Mouse (Mus musculus): Measurements from ENCODE around the gene Zfp384.
"Not testable (repeated sequence)": the region's sequence is repeated elsewhere in the genome, so short reads cannot be mapped to it uniquely, and the experiment has no call there.

The Zfp384 gene

GRCm38 (mm10) chr6:125009181-125010073 is 482 bp downstream of the Zfp384 start:
- in situ Hi-C loops (cut with MseI, MboI) = no loop called here

DNA sequence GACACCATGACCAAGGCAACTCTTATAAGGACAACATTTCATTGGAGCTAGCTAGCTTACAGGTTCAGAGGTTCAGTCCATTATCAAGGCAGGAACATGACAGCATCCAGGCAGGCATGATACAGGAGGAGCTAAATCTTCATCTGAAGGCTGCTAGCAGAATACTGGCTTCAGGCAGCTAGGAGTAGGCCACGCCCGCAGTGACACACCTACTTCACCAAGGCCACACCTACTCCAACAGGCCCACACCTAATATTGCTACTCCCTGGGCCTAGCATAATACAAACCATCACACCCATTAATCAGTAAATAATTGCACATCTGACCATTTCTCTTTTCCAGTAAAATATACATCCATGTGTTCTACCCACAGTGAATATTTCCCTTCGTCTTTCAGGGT is 8.7 kb downstream of the Zfp384 start:
- in situ Hi-C loops (cut with MseI, MboI) = no loop called here

- in situ Hi-C loops (cut with MseI, MboI) = not testable (repeated sequence)
These were observed 21.6 kb downstream of the Zfp384 start for GRCm38 (mm10) chr6:125030532-125030931.

DNA sequence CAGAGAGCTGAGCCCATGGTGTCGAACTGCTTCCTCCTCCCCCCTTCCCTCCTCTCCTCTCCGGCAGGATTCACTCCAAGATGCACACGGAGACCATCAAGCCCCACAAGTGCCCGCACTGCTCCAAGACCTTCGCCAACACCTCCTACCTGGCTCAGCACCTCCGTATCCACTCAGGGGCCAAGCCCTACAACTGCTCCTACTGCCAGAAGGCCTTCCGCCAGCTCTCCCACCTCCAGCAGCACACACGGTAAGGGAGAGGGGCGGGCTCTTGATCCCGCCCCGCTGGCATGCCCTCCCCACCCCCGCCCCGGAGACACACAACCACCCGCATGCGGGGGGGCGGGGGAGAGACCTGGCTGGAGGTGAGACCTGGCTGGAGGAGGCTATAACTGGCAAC is 22.7 kb downstream of the Zfp384 start:
- in situ Hi-C loops (cut with MseI, MboI) = no loop called here

GRCm38 (mm10) chr6:125038666-125039065 is 29.7 kb downstream of the Zfp384 start:
- in situ Hi-C loops (cut with MseI, MboI) = no loop called here

DNA sequence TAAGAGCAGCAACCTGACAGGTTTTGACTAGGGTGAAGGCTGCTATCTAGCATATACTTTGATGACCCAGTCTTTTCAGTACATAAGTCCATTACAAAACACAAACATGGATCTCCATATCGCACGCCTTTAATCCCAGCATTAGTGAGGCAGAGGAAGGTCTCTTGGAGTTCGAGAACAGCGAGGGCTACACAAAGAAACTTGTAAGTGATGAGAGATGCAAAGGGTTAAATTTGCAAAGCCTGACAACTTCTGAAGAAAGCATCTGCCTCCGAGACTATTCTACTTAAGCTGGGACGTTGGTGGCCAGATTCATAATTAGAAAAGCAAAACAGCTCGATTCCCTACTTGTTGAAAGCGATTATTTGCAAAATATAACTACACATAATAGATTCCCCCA is 30.2 kb downstream of the Zfp384 start:
- in situ Hi-C loops (cut with MseI, MboI) = no loop called here

GRCm38 (mm10) chr6:125039533-125040153 is 30.7 kb downstream of the Zfp384 start, which contains the start of gene Ing4:
TSS of gene Ing4 (plus strand) at chr6:125039760.
- in situ Hi-C loops (cut with MseI, MboI) = no loop called here

DNA sequence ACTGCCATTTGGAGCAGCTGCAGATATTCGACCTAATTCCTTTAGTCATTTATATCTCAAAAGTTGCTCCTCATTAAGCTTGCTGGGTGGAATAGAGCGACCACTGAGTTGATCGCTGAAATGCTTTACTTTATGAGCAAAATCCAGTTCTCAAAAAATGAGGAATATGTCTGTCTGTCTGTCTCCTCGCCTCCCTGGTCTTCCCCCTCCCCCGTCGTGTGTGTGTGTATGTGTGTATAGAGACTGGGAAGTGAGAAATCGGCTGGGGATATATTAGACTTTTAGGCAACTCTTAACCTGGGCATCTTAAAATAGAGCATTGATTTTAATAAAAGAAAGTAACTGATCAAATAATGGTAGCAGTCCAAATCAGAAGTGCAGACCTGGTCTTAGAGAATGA is 31.3 kb downstream of the Zfp384 start:
- in situ Hi-C loops (cut with MseI, MboI) = no loop called here

- in situ Hi-C loops (cut with MseI, MboI) = no loop called here
These were observed 32.1 kb downstream of the Zfp384 start for GRCm38 (mm10) chr6:125041047-125041446.

DNA sequence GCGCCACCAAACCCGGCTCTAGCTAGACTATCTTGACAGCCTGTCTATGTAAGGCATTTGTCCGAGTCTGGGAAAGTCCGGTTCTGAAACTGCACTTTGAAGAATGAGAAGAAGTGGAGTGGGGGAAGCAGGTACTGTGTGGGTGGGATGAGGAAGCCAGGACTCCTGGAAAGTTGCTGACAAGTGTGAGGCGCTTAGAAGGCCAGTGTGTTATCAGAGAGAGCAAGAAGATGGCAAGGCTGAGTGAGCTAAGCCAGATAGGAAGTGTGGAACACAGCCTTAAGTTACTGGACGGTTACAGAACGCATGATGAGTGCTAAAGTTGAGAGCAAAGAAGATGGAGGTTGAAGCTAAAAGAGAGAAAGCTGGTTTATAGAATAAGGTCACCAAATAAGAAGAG is 33.1 kb downstream of the Zfp384 start:
- in situ Hi-C loops (cut with MseI, MboI) = no loop called here

DNA sequence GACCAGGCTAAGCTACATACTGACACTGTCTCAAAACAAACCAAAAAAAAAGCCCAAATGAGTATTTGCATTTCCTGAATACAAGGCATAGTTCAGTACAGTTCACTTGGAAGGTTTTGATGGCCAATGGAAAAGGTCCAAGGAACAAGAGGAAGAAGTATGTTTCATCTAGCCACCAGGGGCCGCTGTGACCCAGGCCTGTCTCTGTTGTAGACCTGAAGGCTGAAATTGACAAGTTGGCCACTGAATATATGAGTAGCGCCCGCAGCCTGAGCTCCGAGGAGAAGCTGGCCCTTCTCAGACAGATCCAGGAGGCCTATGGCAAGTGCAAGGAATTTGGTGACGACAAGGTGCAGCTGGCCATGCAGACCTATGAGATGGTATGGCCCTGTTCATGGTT is 37.7 kb downstream of the Zfp384 start:
- in situ Hi-C loops (cut with MseI, MboI) = loop anchor here (5.0 kb wide), 1 partner anchor 36 kb away; no protein-coding TSS in a partner anchor

DNA sequence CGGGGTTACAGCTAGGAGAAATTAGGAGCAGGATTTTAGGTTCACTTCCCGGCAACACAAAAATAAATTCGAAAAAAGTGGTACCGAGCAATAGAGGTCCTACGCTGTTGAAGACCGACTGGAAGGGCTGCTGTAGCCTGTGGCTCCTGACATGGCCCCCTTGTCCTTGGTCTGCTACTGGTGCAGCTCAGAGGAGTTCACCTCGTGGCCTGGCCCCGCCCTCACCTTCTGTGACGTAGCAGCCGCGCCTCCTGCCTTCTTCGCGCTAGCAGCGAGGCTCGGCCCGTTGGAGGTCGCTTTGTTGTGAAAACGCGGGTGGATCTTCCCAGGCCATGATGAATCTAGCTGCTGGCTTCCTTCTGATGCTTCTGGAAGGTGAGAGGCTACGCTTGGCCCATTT is 40.7 kb downstream of the Zfp384 start, which contains the start of gene Acrbp:
TSS of gene Acrbp (plus strand) at position 12 of the 400 bp plus-strand sequence.
- in situ Hi-C loops (cut with MseI, MboI) = loop anchor here (5.0 kb wide), 1 partner anchor 33 kb away; no protein-coding TSS in a partner anchor

DNA sequence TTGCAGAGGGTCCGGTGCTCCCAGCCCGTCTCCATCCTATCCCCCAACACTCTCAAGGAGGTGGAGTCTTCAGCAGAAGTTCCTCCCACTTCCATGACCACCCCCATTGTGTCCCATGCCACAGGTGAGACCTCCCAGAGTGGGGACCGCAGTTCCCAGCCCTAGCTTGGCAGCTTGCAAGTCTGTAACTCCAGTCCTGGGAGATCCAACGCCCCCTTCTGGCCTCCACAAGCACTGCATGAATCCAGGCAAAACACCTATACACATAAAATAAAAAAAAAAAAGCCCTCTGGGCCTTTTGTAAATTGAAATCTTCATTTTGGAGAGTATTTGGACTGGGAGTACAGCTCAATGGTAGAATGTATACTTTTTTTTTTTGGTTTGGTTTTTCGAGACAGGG is 42.3 kb downstream of the Zfp384 start:
- in situ Hi-C loops (cut with MseI, MboI) = no loop called here

DNA sequence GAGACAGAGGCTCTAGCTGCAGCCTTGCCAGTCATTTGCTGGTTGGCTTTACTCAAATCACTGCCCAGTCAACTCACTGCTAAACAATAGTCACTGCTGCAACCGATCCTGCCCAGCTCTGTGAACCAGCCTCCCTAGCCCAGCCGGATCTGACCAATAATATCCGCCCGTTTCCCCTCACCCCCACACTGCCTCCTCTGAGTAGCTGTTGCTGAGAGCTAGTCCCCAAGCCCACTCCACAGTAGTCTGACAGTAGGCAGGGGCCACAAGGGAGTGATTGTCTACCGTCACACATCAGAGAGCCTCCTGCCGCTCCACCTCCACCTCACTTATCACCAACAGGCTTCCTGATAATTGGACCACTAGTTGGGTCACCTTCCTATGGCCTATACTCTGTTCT is 52.5 kb downstream of the Zfp384 start:
- in situ Hi-C loops (cut with MseI, MboI) = no loop called here

DNA sequence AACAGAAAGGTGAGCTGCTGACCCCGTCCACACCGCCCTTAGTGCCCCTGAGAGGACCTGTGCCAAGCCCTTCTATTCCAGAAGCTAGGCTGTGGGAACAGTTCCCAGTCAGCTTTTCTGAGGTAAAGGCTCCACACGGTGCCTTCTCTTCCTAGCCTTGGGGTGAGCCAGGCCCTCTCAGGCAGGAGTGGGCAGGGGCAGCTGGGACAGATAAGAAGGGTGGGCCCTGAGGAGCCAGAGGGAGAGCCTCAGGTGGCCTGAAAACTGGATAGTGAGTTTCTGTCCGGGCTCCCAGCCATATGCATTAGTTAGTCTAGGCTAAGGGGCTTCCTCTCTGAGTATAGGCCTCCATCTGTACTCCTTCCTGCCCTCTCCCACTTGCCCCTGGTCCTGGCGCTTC is 53.6 kb downstream of the Zfp384 start:
- in situ Hi-C loops (cut with MseI, MboI) = no loop called here

- in situ Hi-C loops (cut with MseI, MboI) = no loop called here
These were observed 55.0 kb downstream of the Zfp384 start for GRCm38 (mm10) chr6:125063906-125064305.

DNA sequence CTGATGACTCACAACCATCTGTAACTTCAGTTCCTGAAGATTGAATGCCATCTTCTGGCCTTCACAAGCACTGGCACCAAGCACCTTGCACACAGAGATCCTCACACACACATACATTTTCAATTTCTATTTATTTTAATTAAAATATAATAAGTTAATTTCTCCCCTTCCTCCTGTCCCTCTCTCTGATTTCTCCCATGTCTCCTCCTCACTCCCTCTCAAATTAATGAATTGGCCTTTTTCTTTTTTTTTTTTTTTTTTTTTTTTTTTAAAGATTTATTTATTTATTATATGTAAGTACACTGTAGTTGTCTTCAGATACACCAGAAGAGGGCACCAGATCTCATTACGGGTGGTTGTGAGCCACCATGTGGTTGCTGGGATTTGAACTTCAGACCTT is 56.3 kb downstream of the Zfp384 start:
- in situ Hi-C loops (cut with MseI, MboI) = not testable (repeated sequence)

- in situ Hi-C loops (cut with MseI, MboI) = no loop called here
These were observed 58.6 kb downstream of the Zfp384 start, which contains the start of gene Lpar5 for GRCm38 (mm10) chr6:125067571-125067995. TSS of gene Lpar5 (plus strand) at chr6:125067920.

GRCm38 (mm10) chr6:125071170-125071895 is 62.4 kb downstream of the Zfp384 start:
- in situ Hi-C loops (cut with MseI, MboI) = no loop called here

DNA sequence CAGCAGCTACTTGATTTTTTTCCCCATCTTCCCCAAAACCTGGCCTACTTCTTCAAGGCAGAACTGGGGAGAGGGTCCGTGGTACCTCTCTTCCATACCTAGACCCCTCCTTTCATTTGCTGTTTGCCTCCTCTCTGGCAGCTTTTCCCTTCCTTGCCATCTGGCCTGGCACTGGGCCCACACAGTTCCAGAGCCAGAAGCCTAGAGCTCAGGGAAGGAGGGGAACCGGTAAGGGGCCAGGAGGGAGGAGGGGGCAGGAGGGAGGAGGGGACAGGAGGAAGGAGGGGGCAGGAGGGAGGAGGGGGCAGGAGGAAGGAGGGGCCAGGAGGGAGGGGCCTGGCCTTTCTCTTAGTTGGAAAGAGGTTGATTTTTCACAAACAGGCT is 62.9 kb downstream of the Zfp384 start:
- in situ Hi-C loops (cut with MseI, MboI) = no loop called here

- in situ Hi-C loops (cut with MseI, MboI) = no loop called here
These were observed 64.9 kb downstream of the Zfp384 start for GRCm38 (mm10) chr6:125073825-125074224.

GRCm38 (mm10) chr6:125081394-125081793 is 72.4 kb downstream of the Zfp384 start:
- in situ Hi-C loops (cut with MseI, MboI) = loop anchor here (5.0 kb wide), 1 partner anchor 34 kb away; the partner anchor contains the start of gene Acrbp (in 2 of the 2)

Data from mouse trophoblast stem cell (cell line).